Mouse (Mus musculus): Measurements from ENCODE around the gene Spef1.

- TF ChIP-seq POLR2A (IDR thresholded peaks at IDR 0.05; ENCODE audit: insufficient read depth, low read depth, low read length), result no peak
- TF ChIP-seq CTCF (IDR thresholded peaks at IDR 0.05; ENCODE audit: insufficient read depth, low read depth, low read length), result no peak
These were observed 480 bp upstream of the Spef1 start for GRCm38 (mm10) chr2:131187602-131187922.

Measured in olfactory bulb, adult 2 months (tissue).